Mouse (Mus musculus): Measurements from ENCODE around the gene Dcp1b. TPM values are rescaled to one million over a fixed set of nuclear protein-coding genes. Genes with fewer than 3 reads are reported as not detected.
A peak's percentile ranks its signal among the peaks of the same experiment; 100 is the strongest.

Dcp1b gene
- 2.7 and 3.2 TPM in 2 replicates for polyA plus RNA-seq (2015; fragmentation: Nextera tagmentation; extraction: Ambion mirVana)

DNA sequence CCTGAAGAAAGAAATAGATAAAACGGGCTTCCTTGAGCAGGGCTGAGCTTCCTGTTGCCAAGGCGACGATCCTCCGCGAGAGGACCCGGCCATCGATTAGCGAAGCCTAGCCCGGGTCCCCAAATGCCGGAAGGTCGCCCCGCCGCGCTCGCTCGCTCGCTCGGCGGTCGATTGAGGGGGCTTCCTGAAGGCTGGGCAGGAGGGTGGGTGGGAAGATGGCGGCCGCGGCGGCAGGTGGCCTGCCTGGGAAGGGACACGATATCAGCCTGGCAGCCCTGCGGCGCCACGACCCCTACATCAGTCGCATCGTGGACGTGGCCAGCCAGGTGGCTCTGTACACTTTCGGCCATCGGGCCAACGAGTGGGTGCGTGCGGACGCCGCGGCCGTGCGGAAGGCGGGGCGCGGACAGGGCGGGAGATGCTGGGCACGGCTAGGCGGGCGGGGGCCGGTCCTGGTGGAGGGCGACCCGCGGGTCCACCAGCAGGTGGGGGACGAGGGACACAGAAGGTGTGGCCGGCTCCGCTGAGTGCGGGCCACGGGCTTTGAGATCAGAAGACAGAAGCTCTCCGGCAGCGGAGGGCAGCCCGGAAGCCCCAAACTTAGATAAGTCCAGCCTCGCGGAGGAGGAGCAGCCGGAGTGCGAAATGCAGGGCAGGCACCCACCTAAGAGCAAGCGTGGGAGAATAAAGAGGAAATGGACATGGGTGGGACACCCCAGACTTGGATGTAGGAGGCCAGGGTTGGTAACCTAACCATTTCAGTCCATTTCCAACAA is at the start of gene Dcp1b:
Gene Dcp1b (plus strand): TSS at position 176 of the 776 bp plus-strand sequence.
- Histone ChIP-seq H3K36me3 (ENCODE audit: control insufficient read depth, insufficient read depth) (no peaks in the 10 kb centered on the region), H3K27ac (ENCODE audit: low read length) (peak within 1 kb of the TSS; percentile 86), H3K4me3 (ENCODE audit: low read depth, low read length) (peak within 1 kb of the TSS; percentile 70), H3K9ac (ENCODE audit: low read depth, low read length) (peak within 1 kb of the TSS; percentile 69), H3K4me1 (ENCODE audit: control insufficient read depth, low read depth, low read length) (peaks cover 10% of the 10 kb centered on the region), H3K27me3 (ENCODE audit: control insufficient read depth, insufficient read depth, low read depth, low read length) (no peaks in the 10 kb centered on the region), H3K4me2 (ENCODE audit: low read depth, low read length) (peak within 1 kb of the TSS; percentile 75), H3K9me3 (replicated peaks; ENCODE audit: control insufficient read depth, low read length) (no peaks in the 10 kb centered on the region)
- WGBS (ENCODE audit: insufficient replicate concordance), result under 1% methylated on average over 65 of the region's 65 CpGs
- peak; percentile 93 for ATAC-seq (ENCODE audit: low read depth)

GRCm38 (mm10) chr6:119126991-119127390 is 48.1 kb upstream of the Dcp1b start:
- 61% methylated on average over 3 of the region's 3 CpGs for WGBS (ENCODE audit: insufficient replicate concordance)
- ATAC-seq (ENCODE audit: low read depth), result no peak
- no peak overlapping the region for H3K9ac ChIP-seq (ENCODE audit: low read depth, low read length)

GRCm38 (mm10) chr6:119128076-119128475 is 47.0 kb upstream of the Dcp1b start:
- no peak for ATAC-seq (ENCODE audit: low read depth)
- 56% methylated on average over 1 of the region's 1 CpGs for WGBS (ENCODE audit: insufficient replicate concordance)
- no peak overlapping the region for H3K27ac ChIP-seq (ENCODE audit: low read length)
- no peaks in the 10 kb centered on the region for H3K9me3 ChIP-seq (replicated peaks; ENCODE audit: control insufficient read depth, low read length)
- no peaks in the 10 kb centered on the region for H3K27me3 ChIP-seq (ENCODE audit: control insufficient read depth, insufficient read depth, low read depth, low read length)
- no peak overlapping the region for H3K4me2 ChIP-seq (ENCODE audit: low read depth, low read length)
- H3K4me3 ChIP-seq (ENCODE audit: low read depth, low read length), result no peak overlapping the region
- no peaks in the 10 kb centered on the region for H3K36me3 ChIP-seq (ENCODE audit: control insufficient read depth, insufficient read depth)
- H3K9ac ChIP-seq (ENCODE audit: low read depth, low read length), result no peak overlapping the region
- no peaks in the 10 kb centered on the region for H3K4me1 ChIP-seq (ENCODE audit: control insufficient read depth, low read depth, low read length)

More at GRCm38 (mm10) chr6:119126991-119127390, 48.1 kb upstream of the Dcp1b start:
- no peak overlapping the region for H3K4me3 ChIP-seq (ENCODE audit: low read depth, low read length)
- no peaks in the 10 kb centered on the region for H3K27me3 ChIP-seq (ENCODE audit: control insufficient read depth, insufficient read depth, low read depth, low read length)
- no peaks in the 10 kb centered on the region for H3K9me3 ChIP-seq (replicated peaks; ENCODE audit: control insufficient read depth, low read length)
- H3K27ac ChIP-seq (ENCODE audit: low read length), result no peak overlapping the region
- H3K4me2 ChIP-seq (ENCODE audit: low read depth, low read length), result no peak overlapping the region
- no peaks in the 10 kb centered on the region for H3K36me3 ChIP-seq (ENCODE audit: control insufficient read depth, insufficient read depth)
- no peaks in the 10 kb centered on the region for H3K4me1 ChIP-seq (ENCODE audit: control insufficient read depth, low read depth, low read length)

- 68% methylated on average over 8 of the region's 8 CpGs for WGBS (ENCODE audit: insufficient replicate concordance)
- no peak overlapping the region for H3K4me2 ChIP-seq (ENCODE audit: low read depth, low read length)
- no peaks in the 10 kb centered on the region for H3K4me1 ChIP-seq (ENCODE audit: control insufficient read depth, low read depth, low read length)
- no peak overlapping the region for H3K9ac ChIP-seq (ENCODE audit: low read depth, low read length)
- no peaks in the 10 kb centered on the region for H3K9me3 ChIP-seq (replicated peaks; ENCODE audit: control insufficient read depth, low read length)
- H3K4me3 ChIP-seq (ENCODE audit: low read depth, low read length), result no peak overlapping the region
- no peak for ATAC-seq (ENCODE audit: low read depth)
- no peaks in the 10 kb centered on the region for H3K36me3 ChIP-seq (ENCODE audit: control insufficient read depth, insufficient read depth)
- no peaks in the 10 kb centered on the region for H3K27me3 ChIP-seq (ENCODE audit: control insufficient read depth, insufficient read depth, low read depth, low read length)
- H3K27ac ChIP-seq (ENCODE audit: low read length), result no peak overlapping the region
Measured at GRCm38 (mm10) chr6:119128521-119128920, 46.5 kb upstream of the Dcp1b start.

DNA sequence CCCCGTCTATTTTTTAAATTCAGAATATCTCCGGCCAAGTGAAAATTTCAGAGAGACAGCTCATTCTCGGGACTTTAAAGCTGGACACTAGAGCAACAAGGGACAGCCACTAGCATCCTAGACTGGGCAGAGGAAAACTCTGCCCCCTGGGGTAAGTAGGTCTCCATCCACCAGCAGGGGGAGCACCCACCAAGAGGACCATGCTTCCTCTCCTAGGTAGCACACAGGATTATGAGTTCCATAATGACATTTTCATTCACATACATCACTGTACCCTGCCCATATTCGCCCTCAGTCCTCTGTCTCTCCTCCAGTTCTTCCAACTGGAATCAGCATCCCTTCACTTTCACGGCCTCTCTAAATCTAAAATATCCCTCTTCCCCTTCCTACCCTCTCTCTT is 45.4 kb upstream of the Dcp1b start:
- H3K27ac ChIP-seq (ENCODE audit: low read length), result no peak overlapping the region
- ATAC-seq (ENCODE audit: low read depth), result no peak
- H3K9ac ChIP-seq (ENCODE audit: low read depth, low read length), result no peak overlapping the region
- H3K4me1 ChIP-seq (ENCODE audit: control insufficient read depth, low read depth, low read length), result no peaks in the 10 kb centered on the region
- no peaks in the 10 kb centered on the region for H3K27me3 ChIP-seq (ENCODE audit: control insufficient read depth, insufficient read depth, low read depth, low read length)
- H3K4me3 ChIP-seq (ENCODE audit: low read depth, low read length), result no peak overlapping the region
- H3K9me3 ChIP-seq (replicated peaks; ENCODE audit: control insufficient read depth, low read length), result no peaks in the 10 kb centered on the region
- no peak overlapping the region for H3K4me2 ChIP-seq (ENCODE audit: low read depth, low read length)
- H3K36me3 ChIP-seq (ENCODE audit: control insufficient read depth, insufficient read depth), result no peaks in the 10 kb centered on the region
- WGBS (ENCODE audit: insufficient replicate concordance), result 47% methylated on average over 5 of the region's 5 CpGs

- no peak overlapping the region for H3K4me2 ChIP-seq (ENCODE audit: low read depth, low read length)
- no peak overlapping the region for H3K27ac ChIP-seq (ENCODE audit: low read length)
- no peak overlapping the region for H3K4me3 ChIP-seq (ENCODE audit: low read depth, low read length)
- H3K9me3 ChIP-seq (replicated peaks; ENCODE audit: control insufficient read depth, low read length), result no peaks in the 10 kb centered on the region
- no peaks in the 10 kb centered on the region for H3K36me3 ChIP-seq (ENCODE audit: control insufficient read depth, insufficient read depth)
- H3K27me3 ChIP-seq (ENCODE audit: control insufficient read depth, insufficient read depth, low read depth, low read length), result no peaks in the 10 kb centered on the region
- H3K9ac ChIP-seq (ENCODE audit: low read depth, low read length), result no peak overlapping the region
- WGBS (ENCODE audit: insufficient replicate concordance), result 76% methylated on average over 8 of the region's 8 CpGs
- H3K4me1 ChIP-seq (ENCODE audit: control insufficient read depth, low read depth, low read length), result no peaks in the 10 kb centered on the region
- ATAC-seq (ENCODE audit: low read depth), result no peak
Measured at GRCm38 (mm10) chr6:119132111-119132735, 42.8 kb upstream of the Dcp1b start.

- no peaks in the 10 kb centered on the region for H3K27me3 ChIP-seq (ENCODE audit: control insufficient read depth, insufficient read depth, low read depth, low read length)
- 65% methylated on average over 4 of the region's 4 CpGs for whole genome bisulfite sequencing (ENCODE audit: insufficient replicate concordance)
Measured at GRCm38 (mm10) chr6:119132863-119133262, 42.2 kb upstream of the Dcp1b start.

GRCm38 (mm10) chr6:119137768-119138167 is 37.3 kb upstream of the Dcp1b start:
- Histone ChIP-seq H3K36me3 (ENCODE audit: control insufficient read depth, insufficient read depth) (no peaks in the 10 kb centered on the region), H3K4me2 (ENCODE audit: low read depth, low read length) (no peak overlapping the region), H3K9ac (ENCODE audit: low read depth, low read length) (no peak overlapping the region), H3K27ac (ENCODE audit: low read length) (no peak overlapping the region), H3K4me3 (ENCODE audit: low read depth, low read length) (no peak overlapping the region), H3K27me3 (ENCODE audit: control insufficient read depth, insufficient read depth, low read depth, low read length) (no peaks in the 10 kb centered on the region), H3K9me3 (replicated peaks; ENCODE audit: control insufficient read depth, low read length) (no peaks in the 10 kb centered on the region), H3K4me1 (ENCODE audit: control insufficient read depth, low read depth, low read length) (peaks cover 5% of the 10 kb centered on the region)
- ATAC-seq (ENCODE audit: low read depth), result peak; percentile 76
- 63% methylated on average over 10 of the region's 10 CpGs for WGBS (ENCODE audit: insufficient replicate concordance)

More at GRCm38 (mm10) chr6:119132863-119133262, 42.2 kb upstream of the Dcp1b start:
- no peak for ATAC-seq (ENCODE audit: low read depth)
- H3K9ac ChIP-seq (ENCODE audit: low read depth, low read length), result no peak overlapping the region
- no peak overlapping the region for H3K4me2 ChIP-seq (ENCODE audit: low read depth, low read length)
- H3K36me3 ChIP-seq (ENCODE audit: control insufficient read depth, insufficient read depth), result no peaks in the 10 kb centered on the region
- H3K27ac ChIP-seq (ENCODE audit: low read length), result no peak overlapping the region
- H3K4me3 ChIP-seq (ENCODE audit: low read depth, low read length), result no peak overlapping the region
- no peaks in the 10 kb centered on the region for H3K9me3 ChIP-seq (replicated peaks; ENCODE audit: control insufficient read depth, low read length)
- no peaks in the 10 kb centered on the region for H3K4me1 ChIP-seq (ENCODE audit: control insufficient read depth, low read depth, low read length)

DNA sequence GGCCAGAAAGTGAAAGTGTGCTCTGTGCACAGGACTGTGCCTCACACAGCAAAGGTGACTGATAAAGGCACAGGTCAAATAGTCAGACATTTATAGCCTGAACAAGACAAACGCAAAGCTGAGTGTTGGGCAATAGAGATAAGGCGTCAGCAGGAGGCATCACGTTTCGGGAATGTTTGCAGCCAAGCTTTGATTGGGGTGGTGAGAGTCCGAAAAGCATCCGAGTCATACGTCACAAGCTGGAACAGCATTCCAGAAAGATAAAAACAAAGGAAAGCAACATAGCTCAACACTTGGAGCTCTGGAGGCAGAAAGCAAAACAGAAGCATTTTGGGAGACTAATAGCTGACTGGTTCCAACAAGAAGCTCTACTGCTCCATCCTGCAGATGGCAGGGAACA is 35.5 kb upstream of the Dcp1b start:
- H3K27me3 ChIP-seq (ENCODE audit: control insufficient read depth, insufficient read depth, low read depth, low read length), result no peaks in the 10 kb centered on the region
- H3K27ac ChIP-seq (ENCODE audit: low read length), result no peak overlapping the region; the same call in 1 of the 2 replicates
- H3K36me3 ChIP-seq (ENCODE audit: control insufficient read depth, insufficient read depth), result no peaks in the 10 kb centered on the region
- ATAC-seq (ENCODE audit: low read depth), result peak; percentile 86
- WGBS (ENCODE audit: insufficient replicate concordance), result 27% methylated on average over 7 of the region's 7 CpGs
- no peaks in the 10 kb centered on the region for H3K9me3 ChIP-seq (replicated peaks; ENCODE audit: control insufficient read depth, low read length)
- no peak overlapping the region for H3K4me3 ChIP-seq (ENCODE audit: low read depth, low read length)
- peak overlapping the region; percentile 20; the same call in 1 of the 2 replicates for H3K4me2 ChIP-seq (ENCODE audit: low read depth, low read length)
- no peak overlapping the region for H3K9ac ChIP-seq (ENCODE audit: low read depth, low read length)
- peaks cover 5% of the 10 kb centered on the region for H3K4me1 ChIP-seq (ENCODE audit: control insufficient read depth, low read depth, low read length)

Measured in liver, embryonic 16.5 days (tissue).